Mouse (Mus musculus): ENCODE data around the gene Aff3.

Gene Aff3

GRCm38 (mm10) chr1:38601802-38602508 is 62.8 kb downstream of the Aff3 start:
- WGBS, result 61% methylated on average over 11 of the region's 11 CpGs

DNA sequence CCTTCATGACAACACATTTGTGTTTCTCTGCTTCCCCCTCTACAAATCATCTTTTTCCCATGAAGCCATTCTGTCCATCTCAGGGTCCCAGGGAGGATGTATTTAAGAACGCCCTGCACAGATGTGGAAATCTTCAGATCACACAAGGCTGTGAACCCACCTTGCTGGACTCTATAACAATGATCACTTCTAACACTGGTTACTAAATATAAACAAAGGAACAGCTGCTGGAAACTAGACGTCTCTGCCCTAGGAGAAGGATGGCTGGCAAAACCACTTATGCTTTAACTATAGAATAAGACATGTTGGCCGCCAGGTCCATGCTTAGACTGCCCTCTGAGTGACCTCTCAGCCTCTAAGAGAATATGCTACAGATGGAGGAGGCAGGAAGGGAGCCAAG is 69.4 kb downstream of the Aff3 start:
- WGBS, result 73% methylated on average over 3 of the region's 3 CpGs

DNA sequence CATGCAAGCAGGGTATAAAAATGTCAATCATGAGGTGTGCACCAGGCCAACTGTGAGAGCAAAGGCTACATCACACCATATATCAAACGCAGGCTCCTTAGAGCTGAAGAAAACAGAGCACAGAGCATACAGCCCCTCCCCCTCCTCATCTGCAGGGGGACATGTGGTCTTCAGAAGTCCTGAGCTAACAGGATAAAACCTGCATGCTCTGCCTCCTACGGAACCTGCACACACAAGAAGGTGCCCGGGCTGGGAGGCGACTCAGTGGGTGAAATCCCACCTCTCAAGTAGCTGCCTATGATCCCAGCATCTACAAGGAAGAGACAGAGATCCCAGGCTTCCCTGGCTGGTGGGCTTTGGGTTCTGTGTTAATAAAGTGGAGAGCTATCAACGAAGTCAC is 70.0 kb downstream of the Aff3 start:
- WGBS, result 79% methylated on average over 5 of the region's 5 CpGs

GRCm38 (mm10) chr1:38591194-38591593 is 73.6 kb downstream of the Aff3 start:
- WGBS, result 76% methylated on average over 8 of the region's 8 CpGs

DNA sequence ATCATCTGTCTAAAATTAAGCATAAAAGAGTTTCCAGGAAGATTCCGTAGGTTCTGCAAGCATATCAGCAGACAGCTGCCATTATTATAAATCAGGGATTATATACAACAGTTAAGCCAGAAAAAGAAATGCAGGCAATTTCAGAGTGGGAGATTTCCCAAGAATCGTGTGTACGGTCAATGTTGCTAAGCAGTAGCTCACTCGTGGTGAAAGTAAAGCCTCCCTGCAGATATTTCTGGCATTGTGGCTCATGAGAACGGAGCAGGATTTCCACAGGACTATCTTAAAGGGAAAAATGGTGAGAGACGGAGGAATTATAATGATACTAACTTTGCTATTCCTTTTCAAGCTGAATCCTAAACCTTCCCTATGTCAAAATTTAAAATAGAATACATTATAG is 76.0 kb downstream of the Aff3 start:
- 43% methylated on average over 6 of the region's 6 CpGs for WGBS

- 86% methylated on average over 9 of the region's 9 CpGs for WGBS
These were observed 82.4 kb downstream of the Aff3 start for GRCm38 (mm10) chr1:38582328-38582727.

DNA sequence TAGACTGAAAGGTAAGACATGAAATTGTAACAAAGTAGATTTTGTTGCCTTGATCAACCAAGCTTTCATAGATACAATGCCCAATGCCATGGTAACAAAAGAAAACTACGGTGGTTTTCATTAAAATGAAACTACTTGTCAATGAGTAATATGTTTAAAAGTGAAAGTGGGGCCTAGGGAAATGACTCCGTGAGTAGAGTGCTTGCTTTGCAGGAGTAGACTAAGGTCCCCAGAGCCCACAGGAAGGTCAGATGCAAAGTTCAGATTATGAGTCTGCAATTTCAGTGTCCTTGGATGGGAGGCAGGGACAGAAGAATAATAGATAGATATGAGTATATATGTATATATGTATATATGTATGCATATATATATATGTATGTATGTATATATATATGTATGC is 84.2 kb downstream of the Aff3 start:
- 84% methylated on average over 2 of the region's 2 CpGs for WGBS

DNA sequence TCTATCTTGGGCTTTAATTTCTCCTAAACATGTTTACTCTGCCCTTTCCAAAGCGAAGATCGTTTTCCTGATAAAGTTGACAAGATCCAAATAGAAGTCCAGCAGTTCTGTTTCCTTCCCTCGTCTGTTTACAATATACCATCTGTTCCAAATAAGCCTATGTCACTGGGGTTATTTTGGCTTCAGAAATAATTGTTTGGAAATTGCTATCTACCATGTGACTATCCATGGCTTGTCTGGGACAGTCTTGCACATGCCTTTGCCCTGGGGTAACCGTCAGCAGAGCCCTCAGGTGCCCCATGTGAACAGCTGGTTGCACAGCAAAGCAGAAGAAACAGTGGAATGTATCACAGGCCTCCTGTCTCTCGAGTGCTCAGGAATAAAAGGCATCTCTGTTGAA is 86.4 kb downstream of the Aff3 start:
- WGBS, result 59% methylated on average over 5 of the region's 5 CpGs

- 41% methylated on average over 3 of the region's 3 CpGs for WGBS
These were observed 97.0 kb downstream of the Aff3 start for GRCm38 (mm10) chr1:38567791-38568190.

- WGBS, result 67% methylated on average over 9 of the region's 9 CpGs
These were observed 98.6 kb downstream of the Aff3 start for GRCm38 (mm10) chr1:38566101-38566678.

- WGBS, result 59% methylated on average over 7 of the region's 7 CpGs
These were observed 99.4 kb downstream of the Aff3 start for GRCm38 (mm10) chr1:38565295-38565777.

GRCm38 (mm10) chr1:38562397-38563199 is 102.2 kb downstream of the Aff3 start:
- 54% methylated on average over 11 of the region's 11 CpGs for WGBS

DNA sequence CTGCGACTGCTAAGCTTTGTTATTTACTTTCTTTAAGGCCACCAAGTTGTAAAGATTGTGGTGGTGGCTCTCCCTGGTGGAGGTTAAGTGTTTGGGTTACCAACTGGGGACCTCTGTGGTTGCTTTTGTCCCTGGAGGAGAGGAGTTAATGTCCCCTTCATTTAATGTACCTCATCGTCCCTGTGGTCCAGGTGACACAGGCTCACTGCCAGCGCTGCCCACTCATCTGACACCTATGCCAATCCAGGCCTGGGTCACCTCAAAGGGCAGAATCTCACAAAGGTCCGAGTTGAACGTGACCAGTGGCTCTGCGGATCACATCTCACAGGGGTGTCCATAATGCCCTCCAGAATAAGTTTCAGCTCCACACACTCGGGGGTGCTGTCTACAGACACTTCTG is 103.4 kb downstream of the Aff3 start:
- WGBS, result 87% methylated on average over 7 of the region's 7 CpGs

GRCm38 (mm10) chr1:38560666-38561065 is 104.1 kb downstream of the Aff3 start:
- 82% methylated on average over 9 of the region's 9 CpGs for WGBS

DNA sequence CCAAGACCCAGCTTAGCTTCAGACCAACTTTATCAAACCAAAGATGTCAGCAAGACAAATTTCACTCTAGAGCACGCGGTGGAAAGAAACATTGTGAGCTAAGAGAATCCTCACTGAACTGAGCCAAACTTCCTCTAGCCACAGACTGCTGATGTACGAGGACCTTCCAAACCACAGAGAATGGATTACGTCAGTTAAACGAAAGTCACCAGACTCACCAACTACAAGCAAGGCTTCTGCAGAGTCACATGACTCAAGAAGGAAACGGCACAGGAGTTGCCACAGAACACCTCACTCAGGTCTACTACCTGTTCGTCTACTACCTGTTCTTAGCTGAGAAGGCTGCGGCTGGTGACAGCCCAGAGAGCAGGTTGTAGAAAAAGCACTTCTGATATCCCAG is 107.1 kb downstream of the Aff3 start:
- WGBS, result 79% methylated on average over 8 of the region's 8 CpGs

DNA sequence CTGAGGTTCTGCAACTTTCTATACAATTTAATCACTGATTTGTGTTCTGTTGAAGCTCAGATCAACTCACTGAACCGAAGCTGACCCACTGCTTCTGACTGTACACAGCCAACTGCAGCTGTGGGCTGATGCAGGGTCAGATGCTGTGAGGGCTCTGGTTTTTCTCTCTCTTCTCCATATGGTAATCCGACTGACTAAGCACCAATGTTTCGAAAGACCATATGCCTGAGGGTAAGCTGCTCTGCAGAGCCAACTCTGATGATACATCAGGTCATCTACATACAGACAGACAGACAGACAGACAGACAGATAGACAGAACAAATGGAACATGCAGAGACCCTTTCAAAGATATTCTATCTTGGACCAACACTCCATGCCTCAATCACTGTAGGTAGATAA is 110.2 kb downstream of the Aff3 start:
- 82% methylated on average over 3 of the region's 3 CpGs for WGBS

DNA sequence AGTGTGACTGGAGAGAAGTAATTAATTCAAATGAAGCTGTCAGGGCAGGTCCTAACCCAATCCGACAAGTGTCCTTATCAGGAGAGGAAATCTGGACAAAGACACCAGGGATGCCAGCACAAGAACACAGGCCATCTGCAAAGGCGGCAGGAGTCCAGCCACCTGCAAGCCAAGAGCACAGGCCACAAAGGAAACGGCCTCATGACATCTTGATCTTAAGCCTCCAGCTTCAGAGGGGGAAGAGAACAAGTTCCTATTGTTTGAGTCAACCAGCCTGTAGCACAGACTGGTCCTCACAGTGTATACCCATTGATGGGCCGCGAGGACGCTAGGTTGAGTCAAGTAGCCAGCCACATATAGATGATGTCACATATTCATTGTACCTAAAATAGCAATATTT is 111.7 kb downstream of the Aff3 start:
- 58% methylated on average over 6 of the region's 6 CpGs for WGBS

DNA sequence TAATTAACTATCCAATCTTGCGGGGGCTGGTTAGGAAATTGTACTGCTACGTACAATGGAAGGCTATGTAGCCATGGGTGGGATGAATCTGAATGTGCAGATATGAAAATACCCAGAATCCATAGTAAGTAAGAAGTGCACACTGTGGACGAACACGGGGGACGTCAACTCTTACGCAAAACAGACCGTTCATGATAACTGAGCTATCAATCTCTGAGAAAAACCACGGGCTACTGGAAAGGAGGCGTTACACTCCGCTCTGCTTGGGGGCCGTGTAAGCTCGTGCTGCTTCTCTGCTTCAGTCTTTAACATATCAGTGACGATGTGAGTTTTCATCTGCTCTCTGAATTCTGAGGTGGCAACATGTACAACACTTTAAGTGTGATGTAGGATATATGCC is 114.2 kb downstream of the Aff3 start:
- 91% methylated on average over 13 of the region's 13 CpGs for whole genome bisulfite sequencing

DNA sequence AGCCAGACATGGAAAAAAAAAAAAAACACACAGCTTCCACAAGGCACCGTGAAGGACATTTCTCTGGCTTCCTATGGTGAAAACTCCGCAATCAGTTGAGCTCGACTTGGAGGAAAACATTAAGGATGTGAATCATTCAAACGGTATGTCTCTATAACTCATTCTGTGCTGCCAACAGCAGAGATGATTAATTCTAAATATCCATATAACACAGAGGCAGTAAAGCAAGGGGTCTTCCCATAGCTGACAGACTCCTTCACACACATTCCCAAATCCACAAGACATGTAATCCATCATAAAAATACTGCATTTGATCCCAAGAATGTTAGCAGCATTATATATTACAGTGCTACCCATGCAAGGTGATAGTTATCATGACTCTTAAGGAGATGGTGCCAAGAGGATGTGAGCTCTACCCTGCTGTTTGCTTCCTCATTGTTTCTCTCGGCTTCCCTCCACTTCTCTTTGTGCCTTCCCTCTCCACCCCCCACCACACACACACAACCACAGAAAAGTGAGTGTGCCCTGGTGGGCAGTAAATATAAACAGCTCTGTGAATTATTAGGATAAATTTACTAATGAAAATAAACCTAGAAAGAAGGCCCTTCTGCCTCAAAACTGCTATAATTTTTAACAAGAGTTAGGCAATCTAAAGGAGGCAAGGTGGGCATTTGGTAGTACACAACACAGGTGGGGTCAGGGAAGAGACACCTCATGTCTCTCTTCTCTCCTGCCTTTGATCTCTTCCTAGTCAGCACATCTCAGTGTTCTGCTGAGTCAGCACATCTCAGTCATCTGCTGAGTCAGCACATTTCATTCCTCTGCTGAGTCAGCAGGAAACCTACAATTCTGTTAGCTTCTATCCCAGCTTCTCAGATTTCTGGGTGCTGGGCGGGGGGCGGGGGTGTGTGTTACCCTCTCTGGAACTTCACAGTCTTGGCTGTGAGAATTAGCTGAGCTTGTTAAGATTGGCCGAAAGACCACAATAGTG is 115.8 kb downstream of the Aff3 start:
- WGBS, result 69% methylated on average over 8 of the region's 8 CpGs

GRCm38 (mm10) chr1:38547685-38548084 is 117.1 kb downstream of the Aff3 start:
- WGBS, result 90% methylated on average over 9 of the region's 9 CpGs

GRCm38 (mm10) chr1:38546696-38547095 is 118.1 kb downstream of the Aff3 start:
- WGBS, result 65% methylated on average over 7 of the region's 7 CpGs

All from cerebral cortex, adult 2 months (tissue).